Mouse (Mus musculus): ENCODE data around the gene Mon2. TPM values are rescaled to one million over a fixed set of nuclear protein-coding genes. Genes with fewer than 3 reads are reported as not detected.

Gene Mon2
- 31.5 and 32.3 TPM in 2 replicates for polyA plus RNA-seq (2014; fragmentation: Nextera tagmentation; extraction: Ambion mirVana)

DNA sequence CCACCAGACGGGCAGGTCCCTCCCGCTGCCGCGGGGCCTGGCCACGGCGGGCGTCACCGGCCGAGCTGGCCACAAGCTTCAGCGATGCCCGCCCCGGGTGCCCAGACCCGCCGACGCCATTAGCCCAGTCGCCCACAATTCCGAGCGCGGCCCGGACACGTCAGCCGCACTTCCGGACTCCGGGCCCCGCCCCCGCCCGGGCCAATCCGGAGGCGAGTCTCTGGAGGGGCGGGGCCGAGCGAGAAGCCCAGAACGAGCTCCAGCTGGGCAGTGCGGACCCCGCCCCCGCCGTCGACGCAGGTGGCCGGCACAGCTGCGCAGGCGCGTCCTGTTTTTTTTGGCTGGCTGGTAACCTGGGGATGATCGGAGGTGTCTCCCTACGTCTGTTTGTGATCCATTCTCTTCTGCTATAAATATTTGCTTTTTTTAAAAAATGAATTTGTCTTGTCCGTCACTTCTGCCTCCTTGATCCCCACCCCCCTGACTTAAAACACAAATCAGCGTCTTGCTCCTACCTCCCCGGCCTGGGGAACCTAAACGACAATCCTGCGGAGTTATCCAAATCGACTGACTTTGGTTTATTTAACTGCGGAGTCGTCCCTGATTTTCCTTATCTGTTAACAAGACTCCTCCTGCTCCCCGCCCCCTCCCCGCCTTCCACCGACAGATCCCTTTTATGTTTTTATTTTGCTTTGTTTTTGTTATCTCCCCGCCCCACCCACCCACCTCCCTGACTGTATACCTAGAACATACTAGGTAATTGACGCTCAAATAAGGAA, at the start of gene Mon2:
TSS of gene Mon2 (minus strand) at position 261 of the 779 bp plus-strand sequence.
- H3K4me3 ChIP-seq (ENCODE audit: control insufficient read depth in 1 of 2, insufficient read depth in 1 of 2, low read depth in 1 of 2, low read length in 2 of 2), result peak within 1 kb of the TSS; percentile 96 to 99
- ATAC-seq (ENCODE audit: insufficient number of reproducible peaks, insufficient read depth, low FRiP score, low read depth), result peak; percentile 100
- H3K9me3 ChIP-seq (ENCODE audit: control insufficient read depth, low read length), result no peaks in the 10 kb centered on the region
- H3K36me3 ChIP-seq (ENCODE audit: control insufficient read depth, insufficient read depth, low read length), result peaks cover 4% of the 10 kb centered on the region; the same call in 1 of the 2 replicates
- H3K4me1 ChIP-seq (ENCODE audit: control insufficient read depth in 2 of 2, insufficient read depth in 2 of 2, low read length in 2 of 2), result peaks cover 7 to 23% of the 10 kb centered on the region in 2 experiments
- H3K4me2 ChIP-seq (ENCODE audit: low read length), result peak within 1 kb of the TSS; percentile 70
- under 1% methylated on average over 54 of the region's 58 CpGs for WGBS
- no peaks in the 10 kb centered on the region for H3K27me3 ChIP-seq (ENCODE audit: control insufficient read depth, insufficient read depth, low read length)
- H3K27ac ChIP-seq (replicated peaks in 1 of 2; ENCODE audit: control insufficient read depth in 1 of 2, insufficient read depth in 1 of 2, low read depth in 2 of 2, low read length in 2 of 2), result peak within 1 kb of the TSS in 1 of 2 experiments; percentile 85; a peak in 2 of 4 replicates
- peak within 1 kb of the TSS; percentile 97 for H3K9ac ChIP-seq (ENCODE audit: low read length)

DNA sequence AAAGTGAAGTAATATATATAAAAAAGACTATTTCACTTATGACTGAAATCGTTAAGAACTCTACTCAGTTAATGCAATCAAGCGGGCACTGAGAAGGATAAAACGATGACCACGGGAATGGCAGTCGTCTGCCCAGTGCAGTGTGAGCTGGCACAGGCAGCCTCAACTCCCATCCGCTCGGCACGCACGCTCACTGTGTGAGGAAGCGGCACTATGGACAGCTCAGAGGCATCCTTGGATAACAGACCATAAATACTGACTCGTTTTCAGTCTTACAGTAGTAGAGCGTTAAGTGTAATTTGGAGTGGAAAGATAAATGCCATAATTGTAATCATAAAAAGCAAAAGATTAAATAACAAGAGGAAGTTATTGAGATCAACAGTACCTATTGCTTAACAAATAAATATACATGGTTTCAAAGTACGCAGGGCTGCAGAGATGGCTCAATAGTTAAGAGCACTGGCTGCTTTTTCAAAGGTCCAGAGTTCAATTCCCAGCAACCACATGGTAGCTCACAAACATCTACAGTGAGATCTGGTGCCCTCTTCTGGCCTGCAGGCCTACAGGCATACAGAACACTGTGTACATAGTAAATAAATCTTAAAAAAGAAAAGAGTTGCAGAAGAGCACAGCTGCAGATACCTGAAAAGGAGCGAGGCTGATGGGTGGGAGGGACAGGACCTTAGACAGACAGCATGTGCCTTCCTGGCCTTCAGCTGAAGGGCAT, 44.5 kb upstream of the Mon2 start:
- Histone ChIP-seq H3K36me3 (ENCODE audit: control insufficient read depth, insufficient read depth, low read length) (peaks cover 96% of the 10 kb centered on the region), H3K27me3 (ENCODE audit: control insufficient read depth, insufficient read depth, low read length) (no peaks in the 10 kb centered on the region), H3K4me3 (ENCODE audit: control insufficient read depth in 1 of 2, insufficient read depth in 1 of 2, low read depth in 1 of 2, low read length in 2 of 2) (no peak overlapping the region), H3K4me1 (ENCODE audit: control insufficient read depth in 2 of 2, insufficient read depth in 2 of 2, low read length in 2 of 2) (no peaks in the 10 kb centered on the region), H3K4me2 (ENCODE audit: low read length) (no peak overlapping the region), H3K27ac (replicated peaks in 1 of 2; ENCODE audit: control insufficient read depth in 1 of 2, insufficient read depth in 1 of 2, low read depth in 2 of 2, low read length in 2 of 2) (no peak overlapping the region), H3K9me3 (ENCODE audit: control insufficient read depth, low read length) (no peaks in the 10 kb centered on the region), H3K9ac (ENCODE audit: low read length) (no peak overlapping the region)
- WGBS, result 94% methylated on average over 14 of the region's 14 CpGs
- ATAC-seq (ENCODE audit: insufficient number of reproducible peaks, insufficient read depth, low FRiP score, low read depth), result no peak

DNA sequence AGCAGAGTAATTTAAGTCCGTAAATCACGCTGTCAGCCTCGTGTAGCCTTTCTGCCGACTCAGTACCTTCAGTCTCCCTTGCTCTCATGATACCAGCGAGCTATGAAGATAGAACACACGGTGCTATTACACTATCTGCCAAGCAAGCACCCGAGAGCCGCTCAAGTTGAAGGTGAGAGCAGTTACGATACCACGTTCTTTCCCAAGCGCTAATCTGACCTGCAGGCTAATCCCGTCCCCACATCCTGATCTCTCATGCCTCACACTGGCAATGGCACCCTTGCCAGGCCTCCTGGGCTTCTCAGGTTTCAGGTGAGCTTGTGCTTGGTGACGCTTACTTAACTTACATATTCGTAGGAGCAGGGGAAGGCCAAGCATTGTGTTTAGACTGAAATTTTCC, 40.6 kb upstream of the Mon2 start:
- Histone ChIP-seq H3K4me1 (ENCODE audit: control insufficient read depth in 2 of 2, insufficient read depth in 2 of 2, low read length in 2 of 2) (no peaks in the 10 kb centered on the region), H3K36me3 (ENCODE audit: control insufficient read depth, insufficient read depth, low read length) (peaks cover 95% of the 10 kb centered on the region), H3K27me3 (ENCODE audit: control insufficient read depth, insufficient read depth, low read length) (no peaks in the 10 kb centered on the region), H3K27ac (replicated peaks in 1 of 2; ENCODE audit: control insufficient read depth in 1 of 2, insufficient read depth in 1 of 2, low read depth in 2 of 2, low read length in 2 of 2) (no peak overlapping the region), H3K9me3 (ENCODE audit: control insufficient read depth, low read length) (no peaks in the 10 kb centered on the region), H3K9ac (ENCODE audit: low read length) (no peak overlapping the region), H3K4me3 (ENCODE audit: control insufficient read depth in 1 of 2, insufficient read depth in 1 of 2, low read depth in 1 of 2, low read length in 2 of 2) (no peak overlapping the region), H3K4me2 (ENCODE audit: low read length) (no peak overlapping the region)
- ATAC-seq (ENCODE audit: insufficient number of reproducible peaks, insufficient read depth, low FRiP score, low read depth), result no peak
- 85% methylated on average over 14 of the region's 14 CpGs for WGBS

DNA sequence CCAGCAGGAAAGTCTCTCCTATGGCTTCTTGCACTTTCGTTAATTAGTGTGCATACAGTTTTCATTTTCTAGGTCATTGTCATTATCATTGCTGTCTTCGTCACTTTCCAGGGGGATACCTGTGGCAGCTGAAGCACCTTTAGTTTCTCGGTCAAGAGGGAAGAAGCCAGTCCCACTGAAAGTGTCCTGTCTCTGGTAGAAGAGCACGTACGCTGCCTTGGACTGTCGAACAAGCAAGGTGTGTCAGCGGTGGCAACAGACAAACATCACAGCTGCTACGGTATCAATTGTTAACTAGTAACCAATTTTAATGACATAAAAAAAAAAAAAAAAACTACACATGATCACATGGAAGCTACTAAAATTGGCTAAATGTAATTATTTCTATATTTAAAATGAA, 37.2 kb upstream of the Mon2 start:
- H3K4me1 ChIP-seq (ENCODE audit: control insufficient read depth in 2 of 2, insufficient read depth in 2 of 2, low read length in 2 of 2), result no peaks in the 10 kb centered on the region
- H3K9me3 ChIP-seq (ENCODE audit: control insufficient read depth, low read length), result no peaks in the 10 kb centered on the region
- no peak for ATAC-seq (ENCODE audit: insufficient number of reproducible peaks, insufficient read depth, low FRiP score, low read depth)
- H3K9ac ChIP-seq (ENCODE audit: low read length), result no peak overlapping the region
- no peak overlapping the region for H3K4me2 ChIP-seq (ENCODE audit: low read length)
- H3K36me3 ChIP-seq (ENCODE audit: control insufficient read depth, insufficient read depth, low read length), result peaks cover 76% of the 10 kb centered on the region
- no peaks in the 10 kb centered on the region for H3K27me3 ChIP-seq (ENCODE audit: control insufficient read depth, insufficient read depth, low read length)
- H3K4me3 ChIP-seq (ENCODE audit: control insufficient read depth in 1 of 2, insufficient read depth in 1 of 2, low read depth in 1 of 2, low read length in 2 of 2), result no peak overlapping the region
- WGBS, result 93% methylated on average over 8 of the region's 8 CpGs
- H3K27ac ChIP-seq (replicated peaks in 1 of 2; ENCODE audit: control insufficient read depth in 1 of 2, insufficient read depth in 1 of 2, low read depth in 2 of 2, low read length in 2 of 2), result no peak overlapping the region

DNA sequence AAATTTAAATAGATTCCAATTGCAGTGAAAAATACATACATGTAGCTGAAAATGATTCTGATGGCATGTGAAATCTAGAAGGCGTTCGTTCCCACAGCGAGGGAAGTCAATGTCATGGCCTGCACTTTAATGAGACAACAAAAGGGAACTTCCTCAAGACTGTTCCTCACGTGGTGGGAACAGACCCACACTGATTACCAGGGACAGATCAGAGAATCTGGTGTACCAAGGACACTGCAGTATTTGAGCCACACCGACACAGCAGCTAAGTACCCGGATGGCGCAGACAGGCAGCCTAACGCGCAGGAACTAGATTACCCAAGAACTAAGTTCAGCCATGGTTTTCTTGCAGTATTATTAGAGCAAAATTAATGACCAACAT, 36.5 kb upstream of the Mon2 start:
- Histone ChIP-seq H3K9me3 (ENCODE audit: control insufficient read depth, low read length) (no peaks in the 10 kb centered on the region), H3K27me3 (ENCODE audit: control insufficient read depth, insufficient read depth, low read length) (no peaks in the 10 kb centered on the region), H3K27ac (replicated peaks in 1 of 2; ENCODE audit: control insufficient read depth in 1 of 2, insufficient read depth in 1 of 2, low read depth in 2 of 2, low read length in 2 of 2) (no peak overlapping the region), H3K9ac (ENCODE audit: low read length) (no peak overlapping the region), H3K4me2 (ENCODE audit: low read length) (no peak overlapping the region), H3K4me3 (ENCODE audit: control insufficient read depth in 1 of 2, insufficient read depth in 1 of 2, low read depth in 1 of 2, low read length in 2 of 2) (no peak overlapping the region), H3K4me1 (ENCODE audit: control insufficient read depth in 2 of 2, insufficient read depth in 2 of 2, low read length in 2 of 2) (no peaks in the 10 kb centered on the region), H3K36me3 (ENCODE audit: control insufficient read depth, insufficient read depth, low read length) (peaks cover 69% of the 10 kb centered on the region)
- WGBS, result 89% methylated on average over 9 of the region's 9 CpGs
- no peak for ATAC-seq (ENCODE audit: insufficient number of reproducible peaks, insufficient read depth, low FRiP score, low read depth)

DNA sequence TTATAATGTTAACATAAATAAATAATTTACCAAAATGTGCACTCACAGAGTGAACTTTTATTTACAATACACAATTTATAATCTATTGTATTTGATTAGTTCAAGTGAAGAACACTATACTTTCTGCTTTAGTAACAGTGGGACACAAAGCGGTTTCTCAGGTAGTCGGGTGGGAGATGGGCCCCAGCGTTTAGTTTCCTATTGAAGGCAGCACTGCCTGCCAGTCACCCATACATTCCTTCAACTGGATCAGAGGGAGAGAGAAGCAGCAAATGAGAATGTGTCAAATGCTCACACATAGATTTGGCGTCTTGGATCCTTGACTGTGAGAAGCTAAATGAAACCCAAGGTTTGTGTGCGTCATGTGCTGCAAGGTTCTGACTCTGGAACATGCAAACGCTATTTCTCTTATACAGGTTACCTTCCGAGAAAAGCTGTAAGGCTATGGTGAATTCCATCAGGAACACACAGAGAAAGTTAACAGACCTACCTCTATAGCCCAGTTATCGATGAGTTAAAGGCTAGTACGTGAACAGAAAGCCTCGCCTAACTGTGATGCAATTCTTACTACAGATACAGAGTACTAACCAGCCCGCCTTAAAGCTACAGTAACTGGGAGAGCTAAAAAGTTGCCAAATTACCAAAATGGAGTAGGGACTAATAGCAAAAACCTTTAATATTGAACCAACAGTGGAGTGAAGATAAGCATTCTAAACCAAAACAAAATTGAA, 35.9 kb upstream of the Mon2 start:
- ATAC-seq (ENCODE audit: insufficient number of reproducible peaks, insufficient read depth, low FRiP score, low read depth), result no peak
- no peaks in the 10 kb centered on the region for H3K4me1 ChIP-seq (ENCODE audit: control insufficient read depth in 2 of 2, insufficient read depth in 2 of 2, low read length in 2 of 2)
- 88% methylated on average over 11 of the region's 11 CpGs for WGBS
- H3K9ac ChIP-seq (ENCODE audit: low read length), result no peak overlapping the region
- no peak overlapping the region for H3K4me2 ChIP-seq (ENCODE audit: low read length)
- H3K9me3 ChIP-seq (ENCODE audit: control insufficient read depth, low read length), result no peaks in the 10 kb centered on the region
- H3K27me3 ChIP-seq (ENCODE audit: control insufficient read depth, insufficient read depth, low read length), result no peaks in the 10 kb centered on the region
- no peak overlapping the region for H3K4me3 ChIP-seq (ENCODE audit: control insufficient read depth in 1 of 2, insufficient read depth in 1 of 2, low read depth in 1 of 2, low read length in 2 of 2)
- no peak overlapping the region for H3K27ac ChIP-seq (replicated peaks in 1 of 2; ENCODE audit: control insufficient read depth in 1 of 2, insufficient read depth in 1 of 2, low read depth in 2 of 2, low read length in 2 of 2)
- peaks cover 68% of the 10 kb centered on the region for H3K36me3 ChIP-seq (ENCODE audit: control insufficient read depth, insufficient read depth, low read length)

DNA sequence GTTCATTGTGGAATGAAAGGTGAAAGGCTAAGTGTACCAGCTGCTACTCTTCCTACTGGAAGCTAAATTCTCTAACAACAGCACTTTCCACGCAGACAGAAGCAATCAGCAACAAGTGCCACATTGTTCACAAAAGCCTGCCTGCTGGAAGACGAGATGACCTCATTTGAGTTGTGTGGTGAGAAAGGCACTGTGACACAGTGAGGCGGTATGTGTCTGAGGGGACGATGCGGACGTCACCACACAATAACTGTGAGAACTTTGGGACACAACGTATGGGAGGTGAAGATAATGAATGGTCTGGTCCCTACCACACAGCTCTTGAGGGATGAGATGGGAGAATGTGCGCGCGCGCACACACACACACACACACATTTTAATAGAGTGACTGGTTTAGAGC, 34.2 kb upstream of the Mon2 start:
- Histone ChIP-seq H3K27ac (replicated peaks in 1 of 2; ENCODE audit: control insufficient read depth in 1 of 2, insufficient read depth in 1 of 2, low read depth in 2 of 2, low read length in 2 of 2) (no peak overlapping the region), H3K9me3 (ENCODE audit: control insufficient read depth, low read length) (no peaks in the 10 kb centered on the region), H3K4me3 (ENCODE audit: control insufficient read depth in 1 of 2, insufficient read depth in 1 of 2, low read depth in 1 of 2, low read length in 2 of 2) (no peak overlapping the region), H3K9ac (ENCODE audit: low read length) (no peak overlapping the region), H3K4me1 (ENCODE audit: control insufficient read depth in 2 of 2, insufficient read depth in 2 of 2, low read length in 2 of 2) (no peaks in the 10 kb centered on the region), H3K36me3 (ENCODE audit: control insufficient read depth, insufficient read depth, low read length) (peaks cover 51% of the 10 kb centered on the region), H3K4me2 (ENCODE audit: low read length) (no peak overlapping the region), H3K27me3 (ENCODE audit: control insufficient read depth, insufficient read depth, low read length) (no peaks in the 10 kb centered on the region)
- ATAC-seq (ENCODE audit: insufficient number of reproducible peaks, insufficient read depth, low FRiP score, low read depth), result no peak
- WGBS, result 69% methylated on average over 11 of the region's 11 CpGs

All from heart, embryonic 14.5 days (tissue).